Mouse (Mus musculus) ES-E14 (cell line): Measurements from ENCODE around the gene Grasp.

Experiments used
- CHD2 ChIP-seq: IDR thresholded peaks from 2 replicates; pipeline ENCODE4 v1.6.1; 2014; ENCODE audit warnings: mild to moderate bottlenecking, low read depth, low read length, inconsistent platforms
- HCFC1 ChIP-seq: IDR thresholded peaks from 2 replicates; pipeline ENCODE4 v1.6.1; 2012; ENCODE audit warnings: low read length, inconsistent platforms, borderline replicate concordance; ENCODE audit not compliant: insufficient read depth
- ZC3H11A ChIP-seq: IDR thresholded peaks from 2 replicates; pipeline ENCODE4 v1.6.1; 2012; ENCODE audit warnings: low read depth, mild to moderate bottlenecking, inconsistent platforms, low read length, borderline replicate concordance
- ZNF384 ChIP-seq: IDR thresholded peaks from 2 replicates; pipeline ENCODE4 v1.6.1; 2012; ENCODE audit warnings: low read depth, low read length, inconsistent platforms

DNA sequence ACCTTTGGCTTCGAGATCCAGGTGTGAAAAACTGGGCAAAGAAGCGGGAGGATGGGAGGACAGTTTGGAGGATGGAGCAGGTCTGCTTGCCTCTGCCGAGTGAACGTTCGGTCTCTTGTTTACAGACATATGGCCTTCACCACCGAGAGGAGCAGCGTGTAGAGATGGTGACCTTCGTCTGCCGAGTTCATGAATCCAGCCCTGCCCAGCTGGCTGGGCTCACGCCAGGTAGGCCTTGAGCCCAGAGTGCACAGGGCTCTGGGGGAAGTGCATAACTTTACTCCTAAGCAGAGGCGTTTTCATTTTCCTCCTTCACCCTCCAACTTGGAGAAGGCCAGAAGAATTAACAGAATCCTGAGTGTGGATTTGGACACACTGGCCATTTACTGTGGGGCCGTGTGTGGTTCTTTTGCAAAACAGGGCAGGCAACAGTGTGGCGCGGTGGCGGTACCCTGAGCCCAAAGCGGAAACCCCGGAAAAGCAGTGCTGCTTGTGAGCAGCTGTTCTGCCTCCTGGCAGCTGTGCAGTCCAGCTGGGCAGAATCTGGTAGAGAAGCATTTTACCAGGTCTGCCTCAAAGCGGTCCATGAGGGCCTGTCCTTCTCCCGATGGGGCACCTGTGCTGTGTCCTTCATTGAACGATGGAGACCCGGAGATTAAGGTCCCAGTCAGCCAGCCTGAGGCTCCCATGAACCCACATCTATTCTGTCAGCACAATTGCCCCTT is 5.0 kb downstream of the Grasp start:
- TF ChIP-seq ZC3H11A (no peak), CHD2 (no peak), HCFC1 (no peak), ZNF384 (no peak)
